Mouse (Mus musculus) spleen, adult 2 months (tissue): ENCODE data around the gene Cdkl4.

Source experiments
- CTCF ChIP-seq: fragments of 200-500 bp; IDR thresholded peaks from 2 replicates; pipeline ENCODE4 v1.5.1; 2011; ENCODE audit warnings: mild to moderate bottlenecking, inconsistent platforms; ENCODE audit not compliant: insufficient read depth, insufficient read length, insufficient replicate concordance; ENCODE audit errors: extremely low read depth
- POLR2A ChIP-seq: fragments of 200-500 bp; IDR thresholded peaks from 2 replicates; pipeline ENCODE4 v1.6.1; 2011; ENCODE audit warnings: low read depth, low read length, inconsistent platforms

- TF ChIP-seq CTCF = no peak
- TF ChIP-seq POLR2A = no peak
Measured at GRCm38 (mm10) chr17:80515956-80516355, 61.7 kb downstream of the Cdkl4 start.
